Mouse (Mus musculus) lung, embryonic 16.5 days (tissue): ENCODE data around the gene Gata5. TPM values are rescaled to one million over a fixed set of nuclear protein-coding genes. Genes with fewer than 3 reads are reported as not detected.

Source experiments
- ATAC-seq: fragments of 200-750 bp; cut with Nextera tagmentation; 2 replicates; pipeline ENCODE4 v1.8.0; 2017; ENCODE audit warnings: low read depth, mild to moderate bottlenecking, moderate library complexity
- H3K27ac ChIP-seq: fragments of 300-500 bp; sonication (generic); 2 replicates; pipeline ENCODE4 v1.5.1; 2014; ENCODE audit warnings: mild to moderate bottlenecking, control low read depth, low read length
- H3K27me3 ChIP-seq: fragments of 300-500 bp; sonication (generic); 2 replicates; pipeline ENCODE4 v1.6.1; 2014; ENCODE audit warnings: low read depth, low read length, mixed read lengths; ENCODE audit not compliant: control insufficient read depth, insufficient read depth
- H3K36me3 ChIP-seq: fragments of 300-500 bp; sonication (generic); 2 replicates; pipeline ENCODE4 v1.6.1; 2014; ENCODE audit warnings: low read length; ENCODE audit not compliant: control insufficient read depth, insufficient read depth
- H3K4me1 ChIP-seq: fragments of 300-500 bp; sonication (generic); replicated peaks from 2 replicates; pipeline ENCODE4 v1.6.1; 2014; ENCODE audit warnings: low read length, mixed read lengths; ENCODE audit not compliant: control insufficient read depth, insufficient read depth
- H3K4me2 ChIP-seq: fragments of 300-500 bp; sonication (generic); 2 replicates; pipeline ENCODE4 v1.6.1; 2014; ENCODE audit warnings: low read depth, low read length, control low read depth
- H3K4me3 ChIP-seq: fragments of 300-500 bp; sonication (generic); 2 replicates; pipeline ENCODE4 v1.5.1; 2014; ENCODE audit warnings: mild to moderate bottlenecking, low read length, control low read depth
- H3K9ac ChIP-seq: fragments of 300-500 bp; sonication (generic); 2 replicates; pipeline ENCODE4 v1.6.1; 2014; ENCODE audit warnings: low read length, control low read depth
- H3K9me3 ChIP-seq: fragments of 300-500 bp; sonication (generic); 2 replicates; pipeline ENCODE4 v1.6.1; 2016; ENCODE audit warnings: low read length; ENCODE audit not compliant: control insufficient read depth
- WGBS: fragments of 180-500 bp; shearing (Covaris S2); extraction: QIAGEN DNeasy Blood & Tissue Kit; methylation state at CpG from one replicate; pipeline ENCODE4 v1.1.7; 2014; 5-methylcytosine and 5-hydroxymethylcytosine counted together
- polyA plus RNA-seq: library from polyadenylated mRNA; unstranded; fragments of >200 nt; fragmentation: Nextera tagmentation; extraction: Ambion mirVana; gene quantifications from 2 replicates; pipeline ENCODE4 v1.2.1, GENCODE M21; 2015

The Gata5 gene
- polyA plus RNA-seq, 1 experiment from 2014 or later: 25.3 TPM

DNA sequence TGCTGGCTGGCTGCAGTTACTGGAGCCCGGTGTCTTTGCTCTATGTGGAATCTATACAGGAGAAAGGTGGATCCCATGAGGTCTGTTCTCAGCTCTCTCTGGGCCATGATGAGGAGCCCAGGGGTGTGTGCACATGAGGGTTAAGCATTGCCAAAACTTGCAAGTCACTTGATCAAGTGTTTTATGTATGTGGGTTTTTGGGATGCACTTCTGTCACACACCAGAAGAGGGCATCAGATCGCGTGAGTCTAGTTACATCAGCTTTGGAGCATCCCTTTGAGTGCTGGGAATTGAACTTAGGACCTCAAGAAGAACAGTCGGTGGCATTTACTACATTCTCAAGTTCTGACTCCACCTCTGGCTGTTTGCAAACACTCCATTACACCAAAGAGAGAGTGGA lies 29.9 kb downstream of the Gata5 start:
- peaks cover 32% of the 10 kb centered on the region for H3K4me1 ChIP-seq

DNA sequence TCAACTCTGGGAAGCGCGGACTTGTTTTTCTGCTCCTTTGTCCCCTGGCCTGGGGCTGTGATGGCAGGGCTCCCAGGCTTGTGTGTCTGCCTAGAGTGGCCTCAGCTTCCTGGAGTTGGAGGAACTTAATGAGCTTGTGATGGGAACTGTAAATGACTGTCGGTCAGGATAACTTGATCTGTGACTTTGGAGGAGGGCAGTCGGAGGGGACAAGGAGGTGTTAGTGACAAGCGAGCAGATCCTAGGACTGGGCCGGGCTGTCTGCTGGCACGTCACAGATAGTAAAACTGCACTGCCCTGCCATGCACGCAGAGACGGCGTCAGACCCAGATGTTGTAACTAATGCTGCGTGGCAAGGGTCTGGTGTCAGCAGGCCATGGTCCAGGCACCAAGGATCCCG lies 31.0 kb downstream of the Gata5 start:
- H3K4me2 ChIP-seq: no peak overlapping the region
- 30% methylated on average over 12 of the region's 12 CpGs for WGBS
- no peak overlapping the region for H3K9ac ChIP-seq
- H3K4me3 ChIP-seq: no peak overlapping the region
- H3K36me3 ChIP-seq: no peaks in the 10 kb centered on the region
- no peaks in the 10 kb centered on the region for H3K9me3 ChIP-seq
- peak; percentile 83 for ATAC-seq
- H3K27me3 ChIP-seq: no peaks in the 10 kb centered on the region
- peaks cover 32% of the 10 kb centered on the region for H3K4me1 ChIP-seq
- H3K27ac ChIP-seq: peak overlapping the region; percentile 96

More for the DNA sequence above, 29.9 kb downstream of the Gata5 start:
- no peak overlapping the region for H3K9ac ChIP-seq
- H3K4me2 ChIP-seq: no peak overlapping the region
- H3K9me3 ChIP-seq: no peaks in the 10 kb centered on the region
- ATAC-seq: no peak
- WGBS: 30% methylated on average over 4 of the region's 4 CpGs
- H3K27ac ChIP-seq: peak overlapping the region; percentile 89
- H3K27me3 ChIP-seq: no peaks in the 10 kb centered on the region
- H3K4me3 ChIP-seq: no peak overlapping the region
- H3K36me3 ChIP-seq: no peaks in the 10 kb centered on the region

DNA sequence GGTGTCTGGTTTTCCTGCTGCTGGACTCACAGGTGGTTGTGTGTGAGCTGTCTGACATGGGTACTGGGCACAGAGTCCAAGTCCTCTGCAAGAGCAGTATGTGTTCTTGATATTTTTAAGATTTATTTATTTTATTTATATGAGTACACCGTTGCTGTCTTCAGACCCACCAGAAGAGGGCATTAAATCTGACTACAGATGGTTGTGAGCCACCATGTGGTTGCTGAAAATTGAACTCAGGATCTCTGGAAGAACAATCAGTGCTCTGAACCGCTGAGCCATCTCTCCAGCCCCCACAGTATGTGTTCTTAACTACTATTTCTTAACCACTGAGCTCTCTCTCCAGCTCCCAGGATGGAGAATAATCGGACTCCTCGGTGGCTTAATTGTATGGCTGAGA lies 32.3 kb downstream of the Gata5 start:
- H3K36me3 ChIP-seq: no peaks in the 10 kb centered on the region
- H3K4me2 ChIP-seq: no peak overlapping the region
- no peaks in the 10 kb centered on the region for H3K27me3 ChIP-seq
- no peak overlapping the region for H3K9ac ChIP-seq
- ATAC-seq: no peak
- 79% methylated on average over 4 of the region's 4 CpGs for whole genome bisulfite sequencing
- H3K27ac ChIP-seq: 0 out of 2 replicates have a peak overlapping the region, but pooled peaks have one; percentile 25
- no peaks in the 10 kb centered on the region for H3K9me3 ChIP-seq
- peaks cover 32% of the 10 kb centered on the region for H3K4me1 ChIP-seq
- H3K4me3 ChIP-seq: no peak overlapping the region

DNA sequence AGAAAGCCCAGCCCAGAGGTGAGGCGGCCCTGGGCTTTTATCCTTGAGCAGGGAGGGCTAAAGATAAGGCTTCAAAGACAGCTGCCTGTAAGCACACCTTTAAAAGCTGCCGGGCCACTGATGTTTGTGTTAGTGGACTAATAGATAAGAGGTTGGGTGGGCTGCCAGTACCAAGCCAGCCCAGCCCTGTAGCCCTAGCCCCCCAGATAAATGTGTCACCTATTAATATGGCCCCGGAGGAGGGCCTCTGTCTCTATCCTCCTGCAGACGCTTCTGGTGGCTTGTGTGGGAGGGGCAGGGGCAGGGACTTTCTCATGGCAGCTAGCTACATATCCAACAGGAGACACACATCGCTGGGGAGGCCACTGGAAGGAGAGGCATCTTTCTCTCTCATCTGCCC lies 33.7 kb downstream of the Gata5 start:
- H3K4me1 ChIP-seq: peaks cover 28% of the 10 kb centered on the region
- H3K9me3 ChIP-seq: no peaks in the 10 kb centered on the region
- no peaks in the 10 kb centered on the region for H3K36me3 ChIP-seq
- no peak for ATAC-seq
- H3K4me3 ChIP-seq: no peak overlapping the region
- 0 out of 2 replicates have a peak overlapping the region, but pooled peaks have one; percentile 3 for H3K27ac ChIP-seq
- H3K27me3 ChIP-seq: no peaks in the 10 kb centered on the region
- H3K4me2 ChIP-seq: no peak overlapping the region
- 14% methylated on average over 5 of the region's 5 CpGs for WGBS
- H3K9ac ChIP-seq: no peak overlapping the region

DNA sequence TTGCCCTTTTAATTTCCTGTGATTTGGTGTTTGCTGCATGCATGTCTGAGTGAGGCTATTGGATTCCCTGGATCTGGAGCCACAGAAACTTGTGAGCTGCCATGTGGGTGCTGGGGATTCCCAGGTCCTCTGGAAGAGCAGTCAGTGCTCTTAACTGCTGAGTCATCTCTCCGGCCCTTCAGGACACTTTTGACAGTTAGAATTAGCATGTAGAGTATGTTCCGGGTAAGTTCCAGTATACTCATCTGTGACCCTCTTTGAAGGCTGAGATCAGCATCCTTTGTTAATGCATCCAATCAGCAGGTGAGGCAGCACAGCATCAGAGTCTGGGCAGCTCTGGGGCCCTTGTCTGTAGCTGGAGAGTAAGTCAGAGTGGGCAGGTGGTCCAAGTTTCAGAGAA lies 34.2 kb downstream of the Gata5 start:
- Histone ChIP-seq H3K9ac (no peak overlapping the region), H3K4me3 (no peak overlapping the region), H3K27me3 (no peaks in the 10 kb centered on the region), H3K27ac (0 out of 2 replicates have a peak overlapping the region, but pooled peaks have one; percentile 3), H3K4me2 (no peak overlapping the region), H3K4me1 (peaks cover 28% of the 10 kb centered on the region), H3K36me3 (no peaks in the 10 kb centered on the region), H3K9me3 (no peaks in the 10 kb centered on the region)
- whole genome bisulfite sequencing: 25% methylated on average over 2 of the region's 2 CpGs
- ATAC-seq: no peak

DNA sequence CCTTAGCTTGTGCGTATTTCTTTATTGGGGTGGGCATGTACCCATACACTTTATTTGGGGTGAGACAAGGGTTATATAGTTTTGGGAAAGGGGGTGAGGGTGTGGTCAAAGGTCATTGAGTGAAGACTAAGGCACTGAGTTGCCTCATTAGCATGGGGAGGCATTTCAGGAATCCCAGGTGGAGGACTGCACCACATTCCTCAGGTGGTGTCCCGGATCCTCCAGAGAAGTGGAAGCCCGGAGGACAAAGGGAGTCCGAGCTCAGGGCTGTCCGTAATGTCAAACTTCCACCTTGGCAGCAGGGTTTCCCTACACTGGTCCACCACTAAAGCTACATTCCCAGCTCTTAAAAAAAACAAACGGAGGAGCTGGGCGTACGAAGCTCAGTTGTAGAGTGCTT lies 41.6 kb downstream of the Gata5 start:
- no peak overlapping the region for H3K9ac ChIP-seq
- H3K27me3 ChIP-seq: no peaks in the 10 kb centered on the region
- H3K4me2 ChIP-seq: no peak overlapping the region
- H3K27ac ChIP-seq: peak overlapping the region; percentile 56
- 46% methylated on average over 8 of the region's 8 CpGs for WGBS
- H3K36me3 ChIP-seq: no peaks in the 10 kb centered on the region
- peaks cover 33% of the 10 kb centered on the region for H3K4me1 ChIP-seq
- peak; percentile 13; the same call in 1 of the 2 replicates for ATAC-seq
- no peaks in the 10 kb centered on the region for H3K9me3 ChIP-seq
- no peak overlapping the region for H3K4me3 ChIP-seq

DNA sequence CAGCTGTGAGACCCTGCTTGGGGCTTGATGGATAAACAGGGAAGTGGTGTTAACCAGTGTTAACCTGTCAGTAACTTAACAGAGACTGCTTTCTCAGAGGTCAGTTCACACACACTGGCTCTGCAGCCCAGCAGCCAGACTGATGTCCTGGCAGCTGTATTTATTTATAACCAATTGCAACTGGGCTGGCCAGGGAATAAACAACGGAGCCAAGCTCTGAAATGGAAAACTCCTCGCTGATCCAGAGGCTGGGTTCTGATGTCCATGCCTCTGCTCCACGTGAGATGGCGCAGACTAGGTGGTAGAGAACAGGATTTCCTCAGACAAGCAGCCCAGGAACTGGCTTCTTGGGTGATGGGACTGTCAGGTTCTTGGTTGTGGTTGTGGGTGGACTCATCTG lies 42.5 kb downstream of the Gata5 start:
- H3K27me3 ChIP-seq: no peaks in the 10 kb centered on the region
- no peaks in the 10 kb centered on the region for H3K9me3 ChIP-seq
- no peak for ATAC-seq
- peak overlapping the region; percentile 2; the same call in 1 of the 2 replicates for H3K9ac ChIP-seq
- H3K4me1 ChIP-seq: peaks cover 33% of the 10 kb centered on the region
- H3K36me3 ChIP-seq: no peaks in the 10 kb centered on the region
- WGBS: 43% methylated on average over 4 of the region's 4 CpGs
- no peak overlapping the region for H3K4me2 ChIP-seq
- peak overlapping the region; percentile 51 for H3K27ac ChIP-seq
- H3K4me3 ChIP-seq: no peak overlapping the region

DNA sequence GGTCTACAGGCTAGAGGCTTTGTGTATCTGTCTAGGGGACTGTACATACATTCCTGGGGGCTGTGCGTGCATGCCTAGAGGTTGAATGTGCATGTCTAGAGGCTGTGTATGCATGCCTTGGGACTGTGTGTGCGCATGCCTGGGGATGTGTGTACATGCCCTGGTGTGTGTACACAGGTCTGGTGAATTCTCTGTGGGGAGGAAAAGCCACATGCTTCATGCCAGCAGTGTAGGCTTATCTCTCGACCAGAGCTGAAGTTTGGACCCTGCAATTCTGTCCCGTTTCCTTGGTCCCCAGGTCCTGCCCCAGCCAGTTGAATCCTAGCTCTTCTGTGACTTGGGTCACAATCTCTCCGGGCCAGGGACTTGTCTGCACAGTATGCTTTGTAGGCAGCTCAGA lies 42.9 kb downstream of the Gata5 start:
- H3K9me3 ChIP-seq: no peaks in the 10 kb centered on the region
- no peak overlapping the region for H3K4me3 ChIP-seq
- peaks cover 33% of the 10 kb centered on the region for H3K4me1 ChIP-seq
- 49% methylated on average over 5 of the region's 5 CpGs for WGBS
- H3K4me2 ChIP-seq: no peak overlapping the region
- peak overlapping the region; percentile 51 for H3K27ac ChIP-seq
- peak overlapping the region; percentile 2; the same call in 1 of the 2 replicates for H3K9ac ChIP-seq
- no peaks in the 10 kb centered on the region for H3K36me3 ChIP-seq
- H3K27me3 ChIP-seq: no peaks in the 10 kb centered on the region
- ATAC-seq: no peak

DNA sequence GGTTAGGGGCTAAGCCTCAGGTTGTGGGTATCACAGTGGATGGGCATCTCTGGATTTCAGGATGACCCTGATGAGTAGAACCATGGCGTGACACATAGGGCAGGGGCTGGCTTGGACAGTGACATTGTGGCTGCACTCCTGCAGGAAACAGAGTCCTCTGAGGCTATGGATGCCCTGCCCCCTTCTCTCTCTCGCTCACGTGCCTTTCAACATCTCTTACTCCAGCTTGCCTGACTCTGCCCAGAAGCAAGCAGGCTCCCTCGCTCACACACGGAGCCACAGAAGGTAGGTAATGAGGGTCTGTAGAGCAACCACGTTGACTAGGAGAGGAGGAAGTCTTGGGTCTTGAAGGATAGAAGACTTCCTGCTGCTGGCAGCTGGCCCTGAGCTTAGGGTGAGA lies 44.0 kb downstream of the Gata5 start:
- no peak overlapping the region for H3K4me2 ChIP-seq

More for the DNA sequence above, 44.0 kb downstream of the Gata5 start:
- Histone ChIP-seq H3K9ac (no peak overlapping the region; the same call in 1 of the 2 replicates), H3K27ac (peak overlapping the region; percentile 76), H3K36me3 (no peaks in the 10 kb centered on the region), H3K9me3 (no peaks in the 10 kb centered on the region), H3K4me1 (peaks cover 33% of the 10 kb centered on the region), H3K27me3 (no peaks in the 10 kb centered on the region), H3K4me3 (no peak overlapping the region)
- WGBS: 44% methylated on average over 6 of the region's 6 CpGs
- no peak for ATAC-seq
